Mouse (Mus musculus): ENCODE data around the gene Map4k3. TPM values are rescaled to one million over a fixed set of nuclear protein-coding genes. Genes with fewer than 3 reads are reported as not detected.

The Map4k3 gene
- polyA plus RNA-seq, 1 experiment from 2014 or later, result 21.3 TPM

DNA sequence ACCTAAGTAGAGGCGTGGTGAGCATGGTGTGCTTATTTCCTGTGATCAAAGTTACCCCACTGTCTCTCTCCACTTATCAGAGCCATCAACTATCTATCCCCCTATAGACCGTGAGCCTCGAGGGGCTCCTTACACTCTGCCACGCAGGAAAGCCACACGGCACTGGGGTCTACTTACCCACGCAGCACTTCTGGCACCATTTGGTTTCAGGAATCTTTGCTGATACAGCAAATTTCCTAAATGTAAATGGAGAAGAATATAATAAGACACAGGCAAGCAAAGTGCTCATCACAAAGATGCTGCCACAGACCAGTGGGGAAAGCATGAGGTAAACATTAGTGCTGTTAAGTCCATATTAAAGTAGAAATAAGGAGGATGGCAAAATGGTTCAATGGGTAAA, 124.5 kb downstream of the Map4k3 start:
- 95% methylated on average over 6 of the region's 6 CpGs for WGBS
- Histone ChIP-seq H3K4me3 (no peak overlapping the region), H3K27me3 (no peaks in the 10 kb centered on the region), H3K4me1 (no peaks in the 10 kb centered on the region), H3K9me3 (replicated peaks) (no peaks in the 10 kb centered on the region), H3K4me2 (no peak overlapping the region), H3K27ac (no peak overlapping the region), H3K9ac (no peak overlapping the region), H3K36me3 (ENCODE audit: poor library complexity, severe bottlenecking) (peaks cover 87% of the 10 kb centered on the region)
- no peak for ATAC-seq

- H3K27me3 ChIP-seq, result no peaks in the 10 kb centered on the region
- no peaks in the 10 kb centered on the region for H3K9me3 ChIP-seq (replicated peaks)
- WGBS, result 93% methylated on average over 19 of the region's 19 CpGs
These were observed 125.1 kb downstream of the Map4k3 start for GRCm38 (mm10) chr17:80603079-80603625.

GRCm38 (mm10) chr17:80601371-80601770, 126.9 kb downstream of the Map4k3 start:
- WGBS, result 55% methylated on average over 13 of the region's 13 CpGs
- no peak overlapping the region for H3K4me3 ChIP-seq
- H3K36me3 ChIP-seq (ENCODE audit: poor library complexity, severe bottlenecking), result peaks cover 83% of the 10 kb centered on the region
- no peak overlapping the region for H3K4me2 ChIP-seq
- no peak overlapping the region for H3K27ac ChIP-seq
- H3K27me3 ChIP-seq, result no peaks in the 10 kb centered on the region
- H3K4me1 ChIP-seq, result no peaks in the 10 kb centered on the region
- no peak overlapping the region for H3K9ac ChIP-seq
- ATAC-seq, result peak; percentile 43
- H3K9me3 ChIP-seq (replicated peaks), result no peaks in the 10 kb centered on the region

More at GRCm38 (mm10) chr17:80603079-80603625, 125.1 kb downstream of the Map4k3 start:
- Histone ChIP-seq H3K9ac (no peak overlapping the region), H3K27ac (no peak overlapping the region), H3K4me2 (no peak overlapping the region), H3K4me1 (no peaks in the 10 kb centered on the region), H3K36me3 (ENCODE audit: poor library complexity, severe bottlenecking) (peaks cover 80% of the 10 kb centered on the region), H3K4me3 (no peak overlapping the region)
- no peak for ATAC-seq

GRCm38 (mm10) chr17:80583051-80583450, 145.2 kb downstream of the Map4k3 start:
- H3K4me1 ChIP-seq, result no peaks in the 10 kb centered on the region
- 96% methylated on average over 6 of the region's 6 CpGs for WGBS
- H3K27ac ChIP-seq, result no peak overlapping the region
- H3K27me3 ChIP-seq, result no peaks in the 10 kb centered on the region
- peaks cover 69% of the 10 kb centered on the region for H3K36me3 ChIP-seq (ENCODE audit: poor library complexity, severe bottlenecking)
- no peak for ATAC-seq
- H3K9me3 ChIP-seq (replicated peaks), result no peaks in the 10 kb centered on the region
- H3K9ac ChIP-seq, result no peak overlapping the region
- no peak overlapping the region for H3K4me3 ChIP-seq
- H3K4me2 ChIP-seq, result no peak overlapping the region

- peaks cover 13% of the 10 kb centered on the region; the same call in 1 of the 2 replicates for H3K4me1 ChIP-seq
- peaks cover 42% of the 10 kb centered on the region for H3K36me3 ChIP-seq (ENCODE audit: poor library complexity, severe bottlenecking)
- no peaks in the 10 kb centered on the region for H3K9me3 ChIP-seq (replicated peaks)
- H3K27me3 ChIP-seq, result no peaks in the 10 kb centered on the region
- no peak overlapping the region for H3K4me3 ChIP-seq
- H3K27ac ChIP-seq, result no peak overlapping the region
- WGBS, result 81% methylated on average over 6 of the region's 6 CpGs
- H3K4me2 ChIP-seq, result no peak overlapping the region
- H3K9ac ChIP-seq, result no peak overlapping the region
- no peak for ATAC-seq
These were observed 148.4 kb downstream of the Map4k3 start for GRCm38 (mm10) chr17:80579901-80580300.

GRCm38 (mm10) chr17:80579089-80579488, 149.2 kb downstream of the Map4k3 start:
- peaks cover 17% of the 10 kb centered on the region; the same call in 1 of the 2 replicates for H3K4me1 ChIP-seq
- WGBS, result 90% methylated on average over 9 of the region's 9 CpGs
- H3K4me3 ChIP-seq, result no peak overlapping the region
- no peaks in the 10 kb centered on the region for H3K27me3 ChIP-seq
- no peak for ATAC-seq
- no peak overlapping the region for H3K4me2 ChIP-seq
- H3K9me3 ChIP-seq (replicated peaks), result no peaks in the 10 kb centered on the region
- H3K36me3 ChIP-seq (ENCODE audit: poor library complexity, severe bottlenecking), result peaks cover 33% of the 10 kb centered on the region
- H3K9ac ChIP-seq, result no peak overlapping the region
- no peak overlapping the region for H3K27ac ChIP-seq

DNA sequence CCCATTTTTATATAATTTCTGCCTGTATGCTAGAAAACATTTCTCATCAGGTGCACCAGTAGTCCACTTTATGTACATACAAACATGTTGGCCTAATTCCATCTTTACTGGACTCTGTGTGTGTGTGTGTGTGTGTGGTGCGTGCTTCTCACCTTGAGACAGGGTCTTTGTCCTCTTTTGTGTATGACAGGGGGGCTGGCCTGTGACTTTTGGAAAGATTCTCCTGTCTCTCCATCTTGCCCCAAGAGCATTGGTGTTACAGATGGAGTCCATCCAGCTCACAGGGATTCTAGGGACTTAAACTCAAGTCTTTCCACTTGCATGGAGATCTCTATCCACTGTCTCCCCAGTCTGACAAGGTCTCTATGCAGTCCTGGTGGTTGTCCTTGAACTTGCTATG, 150.2 kb downstream of the Map4k3 start:
- Histone ChIP-seq H3K9ac (no peak overlapping the region), H3K4me2 (no peak overlapping the region), H3K27me3 (no peaks in the 10 kb centered on the region), H3K36me3 (ENCODE audit: poor library complexity, severe bottlenecking) (peaks cover 23% of the 10 kb centered on the region), H3K4me1 (peaks cover 17% of the 10 kb centered on the region; the same call in 1 of the 2 replicates), H3K9me3 (replicated peaks) (no peaks in the 10 kb centered on the region), H3K27ac (no peak overlapping the region), H3K4me3 (no peak overlapping the region)
- no peak for ATAC-seq
- WGBS, result 90% methylated on average over 1 of the region's 1 CpGs

DNA sequence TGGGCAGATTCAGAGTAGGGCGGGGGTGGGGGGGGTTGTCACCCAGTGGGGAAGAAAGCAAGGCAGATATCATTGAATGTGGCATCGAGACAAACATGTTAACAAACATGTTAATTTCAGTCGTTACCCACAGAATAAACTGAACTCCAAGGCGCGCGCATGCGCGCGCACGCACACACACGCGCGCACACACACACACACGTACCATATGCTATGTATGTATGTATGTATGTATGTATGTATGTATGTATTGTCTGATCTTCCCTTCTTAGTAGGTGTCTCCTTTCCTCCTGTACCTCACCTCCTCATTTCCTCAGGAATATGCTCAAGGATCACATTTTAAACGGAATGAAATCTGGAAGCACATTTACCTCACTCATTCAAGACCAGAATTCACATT, 150.6 kb downstream of the Map4k3 start, which contains the start of gene Cdkl4:
Gene Cdkl4 (minus strand): TSS at position 175 of the 400 bp plus-strand sequence.
- Histone ChIP-seq H3K9ac (peak within 1 kb of the TSS; percentile 67), H3K36me3 (ENCODE audit: poor library complexity, severe bottlenecking) (peaks cover 20% of the 10 kb centered on the region), H3K4me1 (peaks cover 17% of the 10 kb centered on the region; the same call in 1 of the 2 replicates), H3K4me3 (peak within 1 kb of the TSS; percentile 50), H3K27ac (no peak within 1 kb of the TSS; the same call in 1 of the 2 replicates), H3K27me3 (no peaks in the 10 kb centered on the region), H3K9me3 (replicated peaks) (no peaks in the 10 kb centered on the region), H3K4me2 (peak within 1 kb of the TSS; percentile 89)
- ATAC-seq, result peak; percentile 37
- WGBS, result 67% methylated on average over 15 of the region's 15 CpGs

DNA sequence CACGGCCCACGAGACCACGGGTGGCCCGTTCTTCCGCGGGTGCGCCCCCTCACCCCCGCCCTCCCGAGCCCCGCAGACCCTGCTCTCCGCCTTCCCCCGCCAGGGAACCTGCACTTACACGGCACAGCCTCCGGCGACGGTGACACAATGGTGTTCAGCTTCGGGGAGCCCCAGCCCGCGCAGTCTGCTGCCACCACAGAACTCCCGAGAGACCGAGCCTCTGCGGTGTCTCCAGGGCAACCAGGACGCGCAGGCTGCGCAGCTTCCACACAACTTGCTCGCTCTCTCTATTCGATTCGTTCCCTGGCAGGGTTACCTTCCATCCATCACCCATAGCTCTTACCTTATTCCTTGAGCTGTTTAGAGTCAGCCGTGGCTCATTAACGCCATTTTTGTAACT, 151.1 kb downstream of the Map4k3 start:
- Histone ChIP-seq H3K27ac (no peak overlapping the region; the same call in 1 of the 2 replicates), H3K9me3 (replicated peaks) (no peaks in the 10 kb centered on the region), H3K4me3 (peak overlapping the region; percentile 50), H3K9ac (peak overlapping the region; percentile 67), H3K4me1 (peaks cover 17% of the 10 kb centered on the region; the same call in 1 of the 2 replicates), H3K36me3 (ENCODE audit: poor library complexity, severe bottlenecking) (peaks cover 18% of the 10 kb centered on the region), H3K4me2 (peak overlapping the region; percentile 89), H3K27me3 (no peaks in the 10 kb centered on the region)
- 0% methylated on average over 30 of the region's 30 CpGs for WGBS
- ATAC-seq, result peak; percentile 96

DNA sequence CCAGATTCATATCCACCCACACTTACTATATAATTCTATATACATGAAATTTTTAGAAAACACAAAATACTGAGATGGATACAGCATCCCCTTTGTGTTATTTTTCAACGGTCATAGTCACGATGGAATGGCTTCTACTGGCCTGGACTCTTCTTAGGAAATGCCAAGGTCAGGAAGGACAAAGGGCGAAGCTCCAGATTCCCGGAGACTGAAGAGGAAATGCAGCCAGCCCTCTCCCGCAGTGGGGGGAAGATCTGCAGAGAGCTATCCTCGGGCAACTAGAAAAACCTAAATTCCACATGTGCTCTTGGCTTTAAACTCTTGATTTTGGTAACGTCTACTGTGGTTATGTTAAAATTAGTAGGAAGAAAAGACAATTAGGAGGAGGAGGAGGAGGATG, 153.3 kb downstream of the Map4k3 start:
- ATAC-seq, result no peak
- Histone ChIP-seq H3K4me1 (peaks cover 17% of the 10 kb centered on the region; the same call in 1 of the 2 replicates), H3K4me2 (no peak overlapping the region)

DNA sequence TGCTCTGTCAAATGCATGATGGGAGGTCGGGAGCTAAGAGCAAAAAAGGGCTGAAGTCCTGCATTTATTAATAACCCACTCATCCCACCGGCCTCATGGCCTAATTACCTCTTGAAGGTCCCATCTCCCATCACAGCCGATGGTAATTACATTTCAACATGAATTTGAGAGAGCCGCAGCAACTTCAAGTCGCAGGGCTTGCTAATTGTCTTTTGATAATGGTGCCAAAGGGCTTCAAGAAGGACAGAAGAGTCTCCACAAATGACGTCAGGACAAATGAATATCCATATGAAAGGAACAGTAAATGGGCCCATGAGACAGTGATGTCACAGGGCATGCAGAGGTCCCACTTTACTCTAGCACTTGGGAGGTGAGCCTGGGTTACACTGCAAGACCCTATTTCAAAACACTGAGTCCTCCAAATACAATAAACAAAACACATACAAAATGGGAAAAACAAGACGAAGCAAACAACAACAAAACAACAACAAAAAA, 153.8 kb downstream of the Map4k3 start:
- Histone ChIP-seq H3K9me3 (replicated peaks) (no peaks in the 10 kb centered on the region), H3K4me2 (no peak overlapping the region), H3K4me1 (peaks cover 17% of the 10 kb centered on the region; the same call in 1 of the 2 replicates), H3K27me3 (no peaks in the 10 kb centered on the region), H3K4me3 (no peak overlapping the region), H3K9ac (no peak overlapping the region), H3K27ac (no peak overlapping the region), H3K36me3 (ENCODE audit: poor library complexity, severe bottlenecking) (no peaks in the 10 kb centered on the region)
- WGBS, result 34% methylated on average over 7 of the region's 7 CpGs
- no peak for ATAC-seq

More for the DNA sequence above, 153.3 kb downstream of the Map4k3 start:
- no peaks in the 10 kb centered on the region for H3K27me3 ChIP-seq
- WGBS, result 83% methylated on average over 7 of the region's 7 CpGs
- no peak overlapping the region for H3K4me3 ChIP-seq
- H3K27ac ChIP-seq, result no peak overlapping the region
- H3K36me3 ChIP-seq (ENCODE audit: poor library complexity, severe bottlenecking), result peaks cover 2% of the 10 kb centered on the region; the same call in 1 of the 2 replicates
- no peaks in the 10 kb centered on the region for H3K9me3 ChIP-seq (replicated peaks)
- H3K9ac ChIP-seq, result no peak overlapping the region

GRCm38 (mm10) chr17:80572187-80572935, 155.9 kb downstream of the Map4k3 start:
- Histone ChIP-seq H3K27ac (no peak overlapping the region), H3K27me3 (no peaks in the 10 kb centered on the region), H3K9ac (no peak overlapping the region), H3K36me3 (ENCODE audit: poor library complexity, severe bottlenecking) (no peaks in the 10 kb centered on the region), H3K4me3 (no peak overlapping the region), H3K4me2 (no peak overlapping the region), H3K9me3 (replicated peaks) (no peaks in the 10 kb centered on the region), H3K4me1 (peaks cover 11% of the 10 kb centered on the region; the same call in 1 of the 2 replicates)
- no peak for ATAC-seq
- 88% methylated on average over 13 of the region's 13 CpGs for WGBS

Measured in forebrain, embryonic 13.5 days (tissue).